Comparison of ENCODE assay signal across 20 mouse cellular contexts in the genomic region with DNA sequence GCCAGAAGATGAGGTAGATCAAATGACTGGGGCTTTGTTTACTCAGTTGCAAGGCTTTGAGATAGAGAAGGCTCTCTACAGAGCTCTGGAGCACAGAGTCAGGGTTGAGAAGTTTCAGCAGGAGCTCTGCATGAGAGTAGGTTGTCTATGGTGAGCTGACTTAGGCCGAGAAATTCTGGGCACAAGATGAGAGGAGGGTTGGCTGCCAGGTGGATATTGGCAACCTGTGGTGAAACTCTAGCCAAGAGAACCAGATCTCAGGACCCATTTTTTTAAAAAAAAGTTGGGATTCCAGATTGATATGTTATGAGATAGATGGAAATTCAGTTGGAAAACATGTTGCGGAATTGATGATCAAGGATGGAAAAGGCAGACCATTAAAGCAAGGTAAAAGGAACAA.
"Had no signal": no experiment of that assay in that cellular context is flagged by ENCODE, and none has a peak within 500 bp of the region (broad histone marks: within the 10 kb centered on the region; RNA-seq: fewer than 3 reads in every experiment).

No protein-coding gene starts in this region.

- H3K9ac ChIP-seq: kidney, embryonic 15.5 days; limb, embryonic 13.5 days; liver, embryonic 13.5 days; midbrain, embryonic 15.5 days; neural tube, embryonic 12.5 days; neural tube, embryonic 15.5 days; stomach, embryonic 15.5 days had no signal

- H3K27ac ChIP-seq: kidney, embryonic 15.5 days; layer of hippocampus, adult 2 months; limb, embryonic 10.5 days; limb, embryonic 13.5 days; liver, embryonic 13.5 days; midbrain, embryonic 15.5 days; neural tube, embryonic 12.5 days; neural tube, embryonic 15.5 days; stomach, embryonic 15.5 days had no signal

- H3K4me3 ChIP-seq: kidney, embryonic 15.5 days; layer of hippocampus, adult 2 months; limb, embryonic 10.5 days; limb, embryonic 13.5 days; liver, embryonic 13.5 days; midbrain, embryonic 15.5 days; neural tube, embryonic 12.5 days; neural tube, embryonic 15.5 days; stomach, embryonic 15.5 days had no signal

- H3K27me3 ChIP-seq: kidney, embryonic 15.5 days; limb, embryonic 13.5 days; liver, embryonic 13.5 days; midbrain, embryonic 15.5 days; neural tube, embryonic 12.5 days; neural tube, embryonic 15.5 days; stomach, embryonic 15.5 days had no signal

- H3K9me3 ChIP-seq: kidney, embryonic 15.5 days; limb, embryonic 10.5 days; limb, embryonic 13.5 days; liver, embryonic 13.5 days; midbrain, embryonic 15.5 days; neural tube, embryonic 12.5 days; neural tube, embryonic 15.5 days; stomach, embryonic 15.5 days had no signal

- ATAC-seq: midbrain, embryonic 15.5 days had no signal

- DNase-seq: kidney, adult 18-20 months; kidney, postnatal 14 days; layer of hippocampus, adult 9-11 months; liver, embryonic 13.5 days; lung, adult 2 months; lung, postnatal 14 days; lung, postnatal 4 days; right cerebral cortex, adult 18-20 months; right cerebral cortex, postnatal 25 days; spleen, adult 18-20 months; thymus, postnatal 25 days had no signal

- H3K4me1 ChIP-seq: kidney, embryonic 15.5 days; limb, embryonic 10.5 days; limb, embryonic 13.5 days; liver, embryonic 13.5 days; midbrain, embryonic 15.5 days; neural tube, embryonic 12.5 days; neural tube, embryonic 15.5 days; stomach, embryonic 15.5 days had no signal

- H3K4me2 ChIP-seq: kidney, embryonic 15.5 days; limb, embryonic 13.5 days; liver, embryonic 13.5 days; midbrain, embryonic 11.5 days; midbrain, embryonic 15.5 days; neural tube, embryonic 12.5 days; neural tube, embryonic 15.5 days; stomach, embryonic 15.5 days had no signal

- H3K36me3 ChIP-seq: kidney, embryonic 15.5 days; limb, embryonic 10.5 days; limb, embryonic 13.5 days; liver, embryonic 13.5 days; midbrain, embryonic 15.5 days; neural tube, embryonic 12.5 days; neural tube, embryonic 15.5 days; stomach, embryonic 15.5 days had no signal
